Mouse (Mus musculus): ENCODE results near the gene Plcxd2.

DNA sequence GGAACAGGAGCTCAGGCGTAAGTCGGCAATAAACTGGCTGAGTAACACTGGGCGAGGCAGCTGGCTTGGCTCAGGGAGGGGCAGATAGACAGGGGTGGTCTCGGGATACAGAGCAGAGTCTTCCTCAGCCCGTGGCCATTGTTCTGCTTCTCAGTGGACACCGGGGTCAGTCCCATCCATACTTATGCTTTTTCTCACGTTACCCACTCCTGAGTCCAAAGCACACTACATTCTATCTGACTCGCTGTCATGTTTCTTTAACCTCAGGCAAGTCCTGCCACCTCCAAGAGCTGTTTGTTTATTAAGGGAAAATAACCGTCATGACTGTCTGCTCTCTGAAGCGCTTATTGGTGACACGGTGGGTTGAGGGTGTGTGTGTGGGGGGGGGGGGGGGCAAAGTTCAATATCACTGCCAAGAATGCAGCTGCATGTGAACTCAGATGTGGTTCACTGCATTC, 64.8 kb downstream of the Plcxd2 start:
- TF ChIP-seq POLR2A (IDR thresholded peaks at IDR 0.05; ENCODE audit: control insufficient read depth, low read depth, low read length): no peak
- TF ChIP-seq CTCF (IDR thresholded peaks at IDR 0.05; ENCODE audit: control insufficient read depth, insufficient read depth, insufficient replicate concordance, low read depth, low read length): no peak

All from testis, adult 2 months (tissue).